Mouse (Mus musculus): ENCODE data around the gene Agfg2. TPM values are rescaled to one million over a fixed set of nuclear protein-coding genes. Genes with fewer than 3 reads are reported as not detected.

The Agfg2 gene
- polyA plus RNA-seq, 1 experiment from 2014 or later = 16.8 TPM

GRCm38 (mm10) chr5:137630602-137631001 is 53.9 kb downstream of the Agfg2 start:
- no peak for TF ChIP-seq CTCF (IDR thresholded peaks at IDR 0.05; ENCODE audit: low read depth)
- peak overlapping the region; percentile 93 for H3K27ac ChIP-seq (ENCODE audit: low read depth, low read length)
- H3K4me3 ChIP-seq (ENCODE audit: low read depth, low read length) = peak overlapping the region; percentile 73
- H3K9me3 ChIP-seq (ENCODE audit: control insufficient read depth) = no peaks in the 10 kb centered on the region
- H3K36me3 ChIP-seq (ENCODE audit: control insufficient read depth, insufficient read depth) = peaks cover 14% of the 10 kb centered on the region
- 12% methylated on average over 3 of the region's 3 CpGs for WGBS
- H3K27me3 ChIP-seq (replicated peaks; ENCODE audit: control insufficient read depth, insufficient read depth, low read length) = no peaks in the 10 kb centered on the region
- no peak for ATAC-seq
- peak overlapping the region; percentile 72 for H3K4me2 ChIP-seq (replicated peaks; ENCODE audit: low read depth)
- peak overlapping the region; percentile 65; the same call in 1 of the 2 replicates for H3K9ac ChIP-seq (ENCODE audit: low read depth, low read length)
- H3K4me1 ChIP-seq (replicated peaks; ENCODE audit: control insufficient read depth, insufficient read depth, low read length) = peaks cover 15% of the 10 kb centered on the region

GRCm38 (mm10) chr5:137629906-137630545 is 54.5 kb downstream of the Agfg2 start:
- Histone ChIP-seq H3K9ac (ENCODE audit: low read depth, low read length) (peak overlapping the region; percentile 65), H3K27ac (ENCODE audit: low read depth, low read length) (peak overlapping the region; percentile 93), H3K27me3 (replicated peaks; ENCODE audit: control insufficient read depth, insufficient read depth, low read length) (no peaks in the 10 kb centered on the region), H3K36me3 (ENCODE audit: control insufficient read depth, insufficient read depth) (peaks cover 9% of the 10 kb centered on the region), H3K4me3 (ENCODE audit: low read depth, low read length) (peak overlapping the region; percentile 73), H3K9me3 (ENCODE audit: control insufficient read depth) (no peaks in the 10 kb centered on the region), H3K4me1 (replicated peaks; ENCODE audit: control insufficient read depth, insufficient read depth, low read length) (peaks cover 15% of the 10 kb centered on the region), H3K4me2 (replicated peaks; ENCODE audit: low read depth) (peak overlapping the region; percentile 72)
- no peak for TF ChIP-seq CTCF (IDR thresholded peaks at IDR 0.05; ENCODE audit: low read depth)
- 11% methylated on average over 6 of the region's 6 CpGs for WGBS
- peak; percentile 63 for ATAC-seq

- no peaks in the 10 kb centered on the region for H3K9me3 ChIP-seq (ENCODE audit: control insufficient read depth)
- peak overlapping the region; percentile 93 for H3K27ac ChIP-seq (ENCODE audit: low read depth, low read length)
- peak; percentile 43 for ATAC-seq
- peak overlapping the region; percentile 65 for H3K9ac ChIP-seq (ENCODE audit: low read depth, low read length)
- peaks cover 9% of the 10 kb centered on the region for H3K36me3 ChIP-seq (ENCODE audit: control insufficient read depth, insufficient read depth)
- peaks cover 15% of the 10 kb centered on the region for H3K4me1 ChIP-seq (replicated peaks; ENCODE audit: control insufficient read depth, insufficient read depth, low read length)
- H3K4me2 ChIP-seq (replicated peaks; ENCODE audit: low read depth) = peak overlapping the region; percentile 72
- TF ChIP-seq CTCF (IDR thresholded peaks at IDR 0.05; ENCODE audit: low read depth) = no peak
- H3K27me3 ChIP-seq (replicated peaks; ENCODE audit: control insufficient read depth, insufficient read depth, low read length) = no peaks in the 10 kb centered on the region
- 1% methylated on average over 23 of the region's 23 CpGs for WGBS
- H3K4me3 ChIP-seq (ENCODE audit: low read depth, low read length) = peak overlapping the region; percentile 73
Observed at GRCm38 (mm10) chr5:137629306-137629721, 55.2 kb downstream of the Agfg2 start.

- Histone ChIP-seq H3K4me2 (replicated peaks; ENCODE audit: low read depth) (peak within 1 kb of the TSS; percentile 74), H3K9me3 (ENCODE audit: control insufficient read depth) (no peaks in the 10 kb centered on the region), H3K27me3 (replicated peaks; ENCODE audit: control insufficient read depth, insufficient read depth, low read length) (no peaks in the 10 kb centered on the region), H3K27ac (ENCODE audit: low read depth, low read length) (peak within 1 kb of the TSS; percentile 93), H3K4me3 (ENCODE audit: low read depth, low read length) (peak within 1 kb of the TSS; percentile 73), H3K9ac (ENCODE audit: low read depth, low read length) (peak within 1 kb of the TSS; percentile 65), H3K36me3 (ENCODE audit: control insufficient read depth, insufficient read depth) (peaks cover 3% of the 10 kb centered on the region), H3K4me1 (replicated peaks; ENCODE audit: control insufficient read depth, insufficient read depth, low read length) (peaks cover 15% of the 10 kb centered on the region)
- WGBS = under 1% methylated on average over 45 of the region's 46 CpGs
- peak; percentile 92 for ATAC-seq
- TF ChIP-seq CTCF (IDR thresholded peaks at IDR 0.05; ENCODE audit: low read depth) = peak; percentile 49
Observed at GRCm38 (mm10) chr5:137628498-137629305, 55.8 kb downstream of the Agfg2 start, which contains the start of the genes Fbxo24, Lrch4 and Gm20605. Fbxo24 (minus strand) TSS chr5:137629002. Lrch4 (plus strand) TSS chr5:137629121. Gm20605 (plus strand) TSS chr5:137629175.

- ATAC-seq = no peak
- peak overlapping the region; percentile 74 for H3K4me2 ChIP-seq (replicated peaks; ENCODE audit: low read depth)
- H3K9ac ChIP-seq (ENCODE audit: low read depth, low read length) = peak overlapping the region; percentile 49
- no peaks in the 10 kb centered on the region for H3K27me3 ChIP-seq (replicated peaks; ENCODE audit: control insufficient read depth, insufficient read depth, low read length)
- peak overlapping the region; percentile 73 for H3K4me3 ChIP-seq (ENCODE audit: low read depth, low read length)
- H3K4me1 ChIP-seq (replicated peaks; ENCODE audit: control insufficient read depth, insufficient read depth, low read length) = peaks cover 15% of the 10 kb centered on the region
- no peaks in the 10 kb centered on the region for H3K9me3 ChIP-seq (ENCODE audit: control insufficient read depth)
- 1% methylated on average over 9 of the region's 9 CpGs for WGBS
- TF ChIP-seq CTCF (IDR thresholded peaks at IDR 0.05; ENCODE audit: low read depth) = peak; percentile 43
- no peaks in the 10 kb centered on the region for H3K36me3 ChIP-seq (ENCODE audit: control insufficient read depth, insufficient read depth)
- peak overlapping the region; percentile 77 for H3K27ac ChIP-seq (ENCODE audit: low read depth, low read length)
Observed at GRCm38 (mm10) chr5:137627991-137628390, 56.5 kb downstream of the Agfg2 start.

GRCm38 (mm10) chr5:137623937-137624530 is 60.5 kb downstream of the Agfg2 start:
- no peaks in the 10 kb centered on the region for H3K36me3 ChIP-seq (ENCODE audit: control insufficient read depth, insufficient read depth)
- H3K4me1 ChIP-seq (replicated peaks; ENCODE audit: control insufficient read depth, insufficient read depth, low read length) = no peaks in the 10 kb centered on the region
- H3K4me2 ChIP-seq (replicated peaks; ENCODE audit: low read depth) = no peak overlapping the region
- H3K4me3 ChIP-seq (ENCODE audit: low read depth, low read length) = no peak overlapping the region
- H3K9me3 ChIP-seq (ENCODE audit: control insufficient read depth) = no peaks in the 10 kb centered on the region
- H3K9ac ChIP-seq (ENCODE audit: low read depth, low read length) = no peak overlapping the region
- 80% methylated on average over 11 of the region's 11 CpGs for WGBS
- H3K27ac ChIP-seq (ENCODE audit: low read depth, low read length) = no peak overlapping the region
- ATAC-seq = no peak
- no peak for TF ChIP-seq CTCF (IDR thresholded peaks at IDR 0.05; ENCODE audit: low read depth)
- H3K27me3 ChIP-seq (replicated peaks; ENCODE audit: control insufficient read depth, insufficient read depth, low read length) = no peaks in the 10 kb centered on the region

All from intestine, postnatal 0 days (tissue).